Mouse (Mus musculus): ENCODE measurements around the gene Sag. TPM values are rescaled to one million over a fixed set of nuclear protein-coding genes. Genes with fewer than 3 reads are reported as not detected.
A peak's percentile ranks its signal among the peaks of the same experiment; 100 is the strongest.

Sag gene
- total and polyA plus RNA-seq, 2 experiments from 2014 or later = 1.3 to 1.4 TPM

DNA sequence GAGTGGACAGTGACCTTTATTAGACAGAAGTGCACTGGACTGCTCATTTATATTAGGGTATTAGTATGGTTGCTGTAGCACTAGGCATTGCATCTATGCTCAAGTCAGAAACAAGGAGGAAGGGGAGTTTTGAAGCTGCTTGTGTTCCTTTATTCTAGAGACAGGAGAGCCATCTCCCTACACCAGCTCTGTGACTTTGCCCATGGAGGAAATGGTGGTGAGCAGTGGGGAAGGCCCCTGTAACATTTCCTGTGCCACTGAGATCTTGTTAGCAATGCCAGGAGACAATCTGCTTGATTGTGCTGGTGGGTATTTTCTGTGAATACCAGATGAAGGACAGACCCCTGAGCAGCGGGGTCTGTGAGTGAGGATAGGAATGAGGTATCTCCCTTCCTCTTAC is 72.6 kb downstream of the Sag start:
- TF ChIP-seq CTCF (IDR thresholded peaks at IDR 0.05; ENCODE audit: low read depth) = no peak
- Histone ChIP-seq H3K27me3 (ENCODE audit: insufficient read depth, low read length) (no peaks in the 10 kb centered on the region), H3K36me3 (ENCODE audit: insufficient read depth, low read length) (no peaks in the 10 kb centered on the region), H3K27ac (no peak overlapping the region), H3K9ac (replicated peaks; ENCODE audit: low read length) (no peak overlapping the region), H3K4me1 (ENCODE audit: insufficient read depth, low read length) (peaks cover 23% of the 10 kb centered on the region; the same call in 1 of the 2 replicates), H3K4me2 (ENCODE audit: low read depth, low read length) (no peak overlapping the region), H3K9me3 (ENCODE audit: low read length) (no peaks in the 10 kb centered on the region), H3K4me3 (ENCODE audit: low read length) (no peak overlapping the region)
- DNase-seq (ENCODE audit: low spot score) = no peak
- 88% methylated on average over 1 of the region's 1 CpGs for WGBS
- ATAC-seq = no peak

DNA sequence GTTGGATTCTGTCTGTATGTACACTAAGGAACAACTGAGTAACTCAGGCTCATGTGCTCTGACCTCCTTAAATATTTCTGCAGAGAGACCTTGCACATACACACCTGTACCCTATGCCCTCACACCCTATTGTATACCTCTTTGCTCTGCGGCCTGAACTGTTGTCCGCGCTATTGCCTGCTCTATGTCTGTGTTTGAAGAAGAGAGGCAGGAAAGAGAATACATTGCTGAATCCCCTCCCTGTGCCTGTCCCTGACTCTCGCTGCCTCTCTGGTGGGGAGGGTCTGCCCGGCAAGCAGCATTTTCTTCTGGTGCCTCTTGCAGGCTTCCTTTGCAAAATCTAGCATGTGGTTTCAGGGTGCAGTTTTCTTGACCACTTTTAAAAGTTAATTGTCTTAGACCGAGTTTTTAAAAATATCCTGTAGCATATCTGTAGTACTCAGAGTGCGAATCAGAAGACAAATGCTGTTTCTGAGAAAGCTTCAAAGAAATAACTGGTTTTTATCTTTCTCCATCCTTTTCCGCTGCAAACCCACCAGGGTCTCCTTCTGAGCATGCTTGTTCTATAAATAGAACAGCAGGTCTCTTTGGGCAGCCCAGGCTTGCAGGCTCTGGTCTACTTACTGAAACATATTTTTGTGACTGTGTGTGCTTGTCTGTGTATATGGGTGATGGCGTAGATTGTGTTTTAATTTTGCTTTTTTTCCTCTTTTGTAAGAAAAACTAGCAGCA is 74.2 kb downstream of the Sag start:
- ATAC-seq = no peak
- no peak overlapping the region for H3K9ac ChIP-seq (replicated peaks; ENCODE audit: low read length)
- no peaks in the 10 kb centered on the region for H3K27me3 ChIP-seq (ENCODE audit: insufficient read depth, low read length)
- no peak for DNase-seq (ENCODE audit: low spot score)
- no peaks in the 10 kb centered on the region for H3K9me3 ChIP-seq (ENCODE audit: low read length)
- no peak for TF ChIP-seq CTCF (IDR thresholded peaks at IDR 0.05; ENCODE audit: low read depth)
- WGBS = 66% methylated on average over 9 of the region's 9 CpGs
- no peak overlapping the region for H3K4me3 ChIP-seq (ENCODE audit: low read length)
- no peaks in the 10 kb centered on the region for H3K36me3 ChIP-seq (ENCODE audit: insufficient read depth, low read length)
- H3K27ac ChIP-seq = peak overlapping the region; percentile 58
- no peak overlapping the region for H3K4me2 ChIP-seq (ENCODE audit: low read depth, low read length)
- H3K4me1 ChIP-seq (ENCODE audit: insufficient read depth, low read length) = peaks cover 20% of the 10 kb centered on the region; the same call in 1 of the 2 replicates

DNA sequence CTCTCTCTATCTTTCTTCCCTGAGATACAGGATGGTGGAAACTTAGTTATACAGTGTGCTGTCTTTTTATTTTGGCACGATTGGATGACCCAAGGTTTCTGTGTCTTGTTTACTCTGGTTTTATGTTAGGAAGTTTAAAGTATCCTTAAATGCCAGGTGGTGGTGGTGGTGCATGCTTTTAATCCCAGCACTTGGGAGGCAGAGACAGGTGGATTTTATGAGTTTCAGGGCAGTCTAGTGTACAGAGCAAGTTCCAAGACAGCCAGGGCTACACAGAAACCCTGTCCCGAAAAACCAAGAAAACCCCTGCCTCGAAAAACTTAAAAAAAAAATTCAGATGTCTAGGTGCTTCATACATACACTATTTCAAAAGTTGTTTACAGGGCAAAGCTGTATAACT is 75.6 kb downstream of the Sag start:
- peaks cover 20% of the 10 kb centered on the region; the same call in 1 of the 2 replicates for H3K4me1 ChIP-seq (ENCODE audit: insufficient read depth, low read length)
- WGBS = 93% methylated on average over 3 of the region's 3 CpGs
- no peak for TF ChIP-seq CTCF (IDR thresholded peaks at IDR 0.05; ENCODE audit: low read depth)
- H3K4me2 ChIP-seq (ENCODE audit: low read depth, low read length) = no peak overlapping the region
- no peak for ATAC-seq
- no peak overlapping the region for H3K9ac ChIP-seq (replicated peaks; ENCODE audit: low read length)
- no peak overlapping the region for H3K4me3 ChIP-seq (ENCODE audit: low read length)
- no peaks in the 10 kb centered on the region for H3K27me3 ChIP-seq (ENCODE audit: insufficient read depth, low read length)
- no peaks in the 10 kb centered on the region for H3K9me3 ChIP-seq (ENCODE audit: low read length)
- no peak overlapping the region for H3K27ac ChIP-seq
- no peaks in the 10 kb centered on the region for H3K36me3 ChIP-seq (ENCODE audit: insufficient read depth, low read length)
- DNase-seq (ENCODE audit: low spot score) = no peak

DNA sequence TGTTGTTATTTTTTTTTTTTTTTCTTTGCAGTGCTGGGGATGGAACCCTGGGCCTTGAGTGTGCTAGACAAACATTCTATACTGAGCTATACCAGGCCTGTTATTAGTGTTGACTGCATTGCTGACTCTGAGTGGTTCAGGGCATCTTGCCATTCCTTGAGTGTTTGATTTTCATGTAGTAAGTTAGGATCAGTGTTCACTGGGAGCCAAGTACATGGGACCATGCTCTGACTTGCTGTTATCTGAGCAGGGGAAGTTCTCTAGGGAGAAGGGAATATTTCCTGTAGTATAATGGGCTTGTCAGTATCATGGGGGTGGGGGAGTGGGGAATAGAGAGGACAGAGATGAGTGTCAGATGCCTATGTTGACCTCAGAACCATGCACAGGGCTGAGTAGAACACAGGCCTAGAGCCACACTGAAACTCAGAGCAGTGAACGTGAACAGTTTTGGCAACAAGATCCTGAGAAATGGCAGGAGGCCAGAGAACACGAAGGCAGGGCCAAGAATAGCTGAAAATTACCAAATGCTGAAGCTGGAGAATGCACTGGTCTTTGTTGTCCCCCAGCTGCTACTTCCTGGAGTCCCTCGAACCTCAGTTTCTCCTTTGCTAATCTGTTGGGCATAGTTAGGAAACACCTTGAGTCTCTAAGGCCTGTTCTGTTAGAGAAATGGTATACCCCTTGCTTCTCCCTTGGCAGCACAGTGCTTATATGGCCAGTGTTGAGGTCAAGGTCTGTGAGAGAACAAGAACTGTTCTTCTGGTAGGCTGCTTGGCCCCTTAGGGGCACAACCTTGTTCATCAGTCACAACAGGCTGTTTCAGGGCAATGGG is 76.2 kb downstream of the Sag start:
- no peak for TF ChIP-seq CTCF (IDR thresholded peaks at IDR 0.05; ENCODE audit: low read depth)
- 22% methylated on average over 3 of the region's 3 CpGs for WGBS

DNA sequence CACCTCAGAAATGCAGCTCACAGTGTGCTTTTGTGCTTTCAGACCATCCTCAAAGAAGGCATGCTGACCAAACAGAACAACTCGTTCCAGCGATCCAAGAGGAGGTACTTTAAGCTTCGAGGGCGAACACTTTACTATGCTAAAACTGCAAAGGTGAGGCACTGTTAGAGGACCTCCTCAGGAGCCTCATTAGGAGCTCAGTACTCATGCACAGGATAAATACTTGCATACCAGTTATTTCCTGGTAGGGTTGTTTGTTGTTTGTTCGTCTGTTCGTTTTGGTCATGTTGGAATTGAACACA is 76.8 kb downstream of the Sag start:
- TF ChIP-seq CTCF (IDR thresholded peaks at IDR 0.05; ENCODE audit: low read depth) = no peak
- Histone ChIP-seq H3K27me3 (ENCODE audit: insufficient read depth, low read length) (no peaks in the 10 kb centered on the region), H3K36me3 (ENCODE audit: insufficient read depth, low read length) (no peaks in the 10 kb centered on the region; the same call in 1 of the 2 replicates), H3K4me2 (ENCODE audit: low read depth, low read length) (no peak overlapping the region), H3K4me1 (ENCODE audit: insufficient read depth, low read length) (peaks cover 20% of the 10 kb centered on the region; the same call in 1 of the 2 replicates), H3K9ac (replicated peaks; ENCODE audit: low read length) (no peak overlapping the region), H3K27ac (peak overlapping the region; percentile 41), H3K9me3 (ENCODE audit: low read length) (no peaks in the 10 kb centered on the region), H3K4me3 (ENCODE audit: low read length) (no peak overlapping the region)
- DNase-seq (ENCODE audit: low spot score) (no peak), ATAC-seq (no peak)
- whole genome bisulfite sequencing = 75% methylated on average over 6 of the region's 6 CpGs

More for the DNA sequence above, 76.2 kb downstream of the Sag start:
- Histone ChIP-seq H3K27ac (peak overlapping the region; percentile 41), H3K9me3 (ENCODE audit: low read length) (no peaks in the 10 kb centered on the region), H3K4me2 (ENCODE audit: low read depth, low read length) (no peak overlapping the region), H3K9ac (replicated peaks; ENCODE audit: low read length) (no peak overlapping the region), H3K4me3 (ENCODE audit: low read length) (no peak overlapping the region), H3K4me1 (ENCODE audit: insufficient read depth, low read length) (peaks cover 20% of the 10 kb centered on the region; the same call in 1 of the 2 replicates), H3K27me3 (ENCODE audit: insufficient read depth, low read length) (no peaks in the 10 kb centered on the region), H3K36me3 (ENCODE audit: insufficient read depth, low read length) (no peaks in the 10 kb centered on the region; the same call in 1 of the 2 replicates)
- DNase-seq (ENCODE audit: low spot score) (peak; percentile 72), ATAC-seq (peak; percentile 66; the same call in 1 of the 2 replicates)

DNA sequence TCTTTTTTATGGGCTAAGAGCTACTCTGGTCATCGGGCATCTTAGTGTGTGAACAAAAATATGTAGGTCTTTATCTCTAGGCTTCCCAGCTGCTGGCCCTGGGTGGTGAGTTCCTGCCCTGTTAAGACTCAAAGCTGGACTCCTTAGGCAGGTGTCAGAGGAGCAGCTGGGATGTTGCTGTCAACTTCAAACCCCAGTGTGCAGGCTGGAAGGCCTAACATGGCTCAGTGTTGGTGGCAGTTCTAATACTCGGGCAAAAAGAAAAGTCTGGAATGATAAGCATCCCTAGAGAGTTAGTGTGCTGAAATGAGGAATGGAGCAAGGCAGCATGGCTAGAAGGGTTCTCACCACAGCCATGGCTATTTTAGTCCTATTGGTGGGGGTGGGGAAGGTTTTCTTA is 77.4 kb downstream of the Sag start:
- H3K27me3 ChIP-seq (ENCODE audit: insufficient read depth, low read length) = no peaks in the 10 kb centered on the region
- ATAC-seq = no peak
- no peak overlapping the region for H3K27ac ChIP-seq
- H3K9ac ChIP-seq (replicated peaks; ENCODE audit: low read length) = no peak overlapping the region
- no peak for TF ChIP-seq CTCF (IDR thresholded peaks at IDR 0.05; ENCODE audit: low read depth)
- no peaks in the 10 kb centered on the region; the same call in 1 of the 2 replicates for H3K36me3 ChIP-seq (ENCODE audit: insufficient read depth, low read length)
- WGBS = 71% methylated on average over 2 of the region's 2 CpGs
- H3K4me2 ChIP-seq (ENCODE audit: low read depth, low read length) = no peak overlapping the region
- no peak for DNase-seq (ENCODE audit: low spot score)
- H3K9me3 ChIP-seq (ENCODE audit: low read length) = no peaks in the 10 kb centered on the region
- peaks cover 20% of the 10 kb centered on the region; the same call in 1 of the 2 replicates for H3K4me1 ChIP-seq (ENCODE audit: insufficient read depth, low read length)
- H3K4me3 ChIP-seq (ENCODE audit: low read length) = no peak overlapping the region
